Mouse (Mus musculus) ES-Bruce4 (cell line): ENCODE measurements around the gene Celf5.

ENCODE experiments used
- CTCF ChIP-seq: IDR thresholded peaks from one replicate; pipeline ENCODE4 v1.8.1; 2011; ENCODE audit warnings: low read depth, low read length
- EP300 ChIP-seq: IDR thresholded peaks from 2 replicates; pipeline ENCODE4 v1.6.1; 2011; ENCODE audit warnings: low read depth, low read length; ENCODE audit not compliant: insufficient read depth
- POLR2A ChIP-seq: IDR thresholded peaks from one replicate; pipeline ENCODE4 v1.8.1; 2011; ENCODE audit warnings: low read length; ENCODE audit not compliant: insufficient read depth

- no peak for TF ChIP-seq CTCF
- TF ChIP-seq POLR2A = no peak
- no peak for TF ChIP-seq EP300
Observed at GRCm38 (mm10) chr10:81456983-81457563, 25.4 kb downstream of the Celf5 start.
